Mouse (Mus musculus): ENCODE measurements around the gene Vps53. TPM values are rescaled to one million over a fixed set of nuclear protein-coding genes. Genes with fewer than 3 reads are reported as not detected.

The Vps53 gene
- polyA plus RNA-seq, 1 experiment: 64.3 TPM

DNA sequence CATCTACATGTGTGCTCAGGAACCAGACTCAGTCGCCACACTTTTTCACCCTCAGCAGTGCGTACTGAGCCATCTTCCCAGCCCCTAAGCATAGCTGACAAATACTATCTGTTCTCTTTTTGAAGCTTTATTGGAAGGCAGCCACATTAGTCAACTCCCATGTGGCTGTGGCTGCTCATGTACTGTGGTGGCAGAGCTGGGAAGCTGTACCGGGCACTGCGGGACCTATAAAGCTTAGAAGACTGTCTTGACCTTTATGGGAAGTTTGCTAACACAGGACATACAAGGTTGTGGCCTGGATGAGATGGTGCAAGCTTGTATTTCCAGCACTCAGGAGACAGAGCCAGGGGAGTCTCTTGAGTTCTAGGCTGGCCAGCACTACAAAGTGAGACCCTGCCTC is 12.8 kb downstream of the Vps53 start:
- WGBS: 81% methylated on average over 4 of the region's 4 CpGs
- H3K4me1 ChIP-seq (ENCODE audit: control insufficient read depth, insufficient read depth, low read length): peaks cover 14% of the 10 kb centered on the region
- no peak overlapping the region for H3K27ac ChIP-seq (ENCODE audit: insufficient read depth, low read length)
- TF ChIP-seq CTCF (IDR thresholded peaks at IDR 0.05; ENCODE audit: borderline replicate concordance, insufficient read depth, low read depth, low read length): no peak
- TF ChIP-seq POLR2A (IDR thresholded peaks at IDR 0.05; ENCODE audit: borderline replicate concordance, insufficient read depth, low read length): no peak
- no peak for DNase-seq
- H3K4me3 ChIP-seq (replicated peaks; ENCODE audit: insufficient read depth, low read depth, low read length): no peak overlapping the region
- H3K27me3 ChIP-seq (ENCODE audit: control insufficient read depth, insufficient read depth, low read length): no peaks in the 10 kb centered on the region

DNA sequence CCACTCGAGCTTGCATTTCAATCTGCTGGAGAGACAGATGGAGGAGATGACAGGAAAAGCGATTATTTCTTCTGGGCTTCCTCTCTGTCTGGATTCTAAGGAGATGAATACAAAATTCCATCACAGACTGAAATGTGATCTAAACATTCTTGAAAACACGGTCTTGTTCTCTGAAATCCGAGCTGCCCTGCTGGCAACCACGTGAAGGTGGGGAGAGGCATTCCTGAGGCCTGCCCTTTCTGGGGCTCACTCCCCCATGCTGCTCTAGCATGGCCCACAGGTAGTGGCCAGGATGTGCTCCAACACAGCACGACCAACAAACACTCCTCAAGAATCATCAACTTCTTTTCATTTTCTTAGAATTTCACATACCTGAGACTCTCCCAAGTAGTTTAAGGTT is 19.2 kb downstream of the Vps53 start:
- no peaks in the 10 kb centered on the region for H3K27me3 ChIP-seq (ENCODE audit: control insufficient read depth, insufficient read depth, low read length)
- whole genome bisulfite sequencing: 67% methylated on average over 6 of the region's 6 CpGs
- TF ChIP-seq POLR2A (IDR thresholded peaks at IDR 0.05; ENCODE audit: borderline replicate concordance, insufficient read depth, low read length): no peak
- TF ChIP-seq CTCF (IDR thresholded peaks at IDR 0.05; ENCODE audit: borderline replicate concordance, insufficient read depth, low read depth, low read length): no peak
- no peak for DNase-seq
- H3K4me1 ChIP-seq (ENCODE audit: control insufficient read depth, insufficient read depth, low read length): no peaks in the 10 kb centered on the region
- H3K27ac ChIP-seq (ENCODE audit: insufficient read depth, low read length): no peak overlapping the region
- H3K4me3 ChIP-seq (replicated peaks; ENCODE audit: insufficient read depth, low read depth, low read length): no peak overlapping the region

GRCm38 (mm10) chr11:76158375-76158774 is 21.1 kb downstream of the Vps53 start:
- no peak overlapping the region for H3K27ac ChIP-seq (ENCODE audit: insufficient read depth, low read length)
- H3K4me3 ChIP-seq (replicated peaks; ENCODE audit: insufficient read depth, low read depth, low read length): no peak overlapping the region
- no peak for TF ChIP-seq CTCF (IDR thresholded peaks at IDR 0.05; ENCODE audit: borderline replicate concordance, insufficient read depth, low read depth, low read length)
- no peak for TF ChIP-seq POLR2A (IDR thresholded peaks at IDR 0.05; ENCODE audit: borderline replicate concordance, insufficient read depth, low read length)
- no peaks in the 10 kb centered on the region for H3K27me3 ChIP-seq (ENCODE audit: control insufficient read depth, insufficient read depth, low read length)
- H3K4me1 ChIP-seq (ENCODE audit: control insufficient read depth, insufficient read depth, low read length): no peaks in the 10 kb centered on the region
- no peak for DNase-seq
- WGBS: 86% methylated on average over 2 of the region's 2 CpGs

GRCm38 (mm10) chr11:76154861-76155260 is 24.6 kb downstream of the Vps53 start:
- no peak for DNase-seq
- Histone ChIP-seq H3K4me3 (replicated peaks; ENCODE audit: insufficient read depth, low read depth, low read length) (no peak overlapping the region), H3K4me1 (ENCODE audit: control insufficient read depth, insufficient read depth, low read length) (no peaks in the 10 kb centered on the region), H3K27ac (ENCODE audit: insufficient read depth, low read length) (no peak overlapping the region), H3K27me3 (ENCODE audit: control insufficient read depth, insufficient read depth, low read length) (no peaks in the 10 kb centered on the region)
- no peak for TF ChIP-seq POLR2A (IDR thresholded peaks at IDR 0.05; ENCODE audit: borderline replicate concordance, insufficient read depth, low read length)
- TF ChIP-seq CTCF (IDR thresholded peaks at IDR 0.05; ENCODE audit: borderline replicate concordance, insufficient read depth, low read depth, low read length): no peak
- WGBS: 91% methylated on average over 2 of the region's 2 CpGs

- WGBS: 98% methylated on average over 2 of the region's 2 CpGs
- DNase-seq: no peak
- Histone ChIP-seq H3K4me3 (replicated peaks; ENCODE audit: insufficient read depth, low read depth, low read length) (no peak overlapping the region), H3K27ac (ENCODE audit: insufficient read depth, low read length) (no peak overlapping the region), H3K27me3 (ENCODE audit: control insufficient read depth, insufficient read depth, low read length) (no peaks in the 10 kb centered on the region), H3K4me1 (ENCODE audit: control insufficient read depth, insufficient read depth, low read length) (no peaks in the 10 kb centered on the region)
- no peak for TF ChIP-seq POLR2A (IDR thresholded peaks at IDR 0.05; ENCODE audit: borderline replicate concordance, insufficient read depth, low read length)
- TF ChIP-seq CTCF (IDR thresholded peaks at IDR 0.05; ENCODE audit: borderline replicate concordance, insufficient read depth, low read depth, low read length): no peak
Observed at GRCm38 (mm10) chr11:76154200-76154599, 25.2 kb downstream of the Vps53 start.

DNA sequence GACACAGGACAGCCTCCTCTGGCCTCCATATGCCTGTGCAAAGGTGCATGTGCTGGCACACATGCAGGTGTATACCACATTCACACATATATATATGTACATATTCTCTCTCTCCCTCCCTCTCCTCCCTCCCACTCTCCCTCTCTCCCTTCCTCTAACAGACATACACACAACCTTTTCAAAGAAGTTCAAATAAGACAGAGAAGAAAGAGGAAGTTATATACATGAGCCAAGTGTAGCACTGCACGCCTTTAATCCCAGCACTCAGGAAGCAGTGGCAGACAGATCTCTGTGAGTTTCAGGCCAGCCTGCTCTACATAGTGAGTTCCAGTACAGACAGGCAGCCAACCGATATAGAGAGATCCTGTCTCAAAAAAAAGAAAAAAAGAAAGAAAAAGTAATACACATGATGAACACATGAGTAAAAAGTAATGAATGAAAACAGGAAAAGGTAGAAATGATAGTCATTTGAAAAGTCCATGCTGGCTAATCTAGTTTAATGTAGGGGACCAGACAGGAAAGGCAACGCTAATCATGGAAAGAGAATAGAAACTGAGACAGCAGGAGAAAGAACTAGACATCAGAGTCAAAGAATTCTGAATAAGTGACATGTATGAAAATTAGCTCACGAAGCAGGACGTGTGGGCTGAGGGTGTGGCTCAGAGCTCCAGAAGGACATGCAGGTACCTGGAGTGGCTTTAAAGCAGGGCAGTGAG is 26.1 kb downstream of the Vps53 start:
- TF ChIP-seq CTCF (IDR thresholded peaks at IDR 0.05; ENCODE audit: borderline replicate concordance, insufficient read depth, low read depth, low read length) (no peak), POLR2A (IDR thresholded peaks at IDR 0.05; ENCODE audit: borderline replicate concordance, insufficient read depth, low read length) (no peak)
- DNase-seq: no peak

GRCm38 (mm10) chr11:76150980-76151379 is 28.5 kb downstream of the Vps53 start:
- Histone ChIP-seq H3K27me3 (ENCODE audit: control insufficient read depth, insufficient read depth, low read length) (no peaks in the 10 kb centered on the region), H3K4me3 (replicated peaks; ENCODE audit: insufficient read depth, low read depth, low read length) (no peak overlapping the region), H3K4me1 (ENCODE audit: control insufficient read depth, insufficient read depth, low read length) (peaks cover 10% of the 10 kb centered on the region), H3K27ac (ENCODE audit: insufficient read depth, low read length) (no peak overlapping the region)
- DNase-seq: no peak
- WGBS: 80% methylated on average over 4 of the region's 4 CpGs
- TF ChIP-seq POLR2A (IDR thresholded peaks at IDR 0.05; ENCODE audit: borderline replicate concordance, insufficient read depth, low read length) (no peak), CTCF (IDR thresholded peaks at IDR 0.05; ENCODE audit: borderline replicate concordance, insufficient read depth, low read depth, low read length) (no peak)

More for the DNA sequence above, 26.1 kb downstream of the Vps53 start:
- Histone ChIP-seq H3K4me1 (ENCODE audit: control insufficient read depth, insufficient read depth, low read length) (no peaks in the 10 kb centered on the region), H3K27ac (ENCODE audit: insufficient read depth, low read length) (no peak overlapping the region), H3K4me3 (replicated peaks; ENCODE audit: insufficient read depth, low read depth, low read length) (no peak overlapping the region), H3K27me3 (ENCODE audit: control insufficient read depth, insufficient read depth, low read length) (no peaks in the 10 kb centered on the region)
- 87% methylated on average over 5 of the region's 5 CpGs for WGBS
